Mouse (Mus musculus): ENCODE results near the gene Catspere2.
"Not testable (repeated sequence)": the region's sequence is repeated elsewhere in the genome, so short reads cannot be mapped to it uniquely, and the experiment has no call there.

GRCm38 (mm10) chr1:178207856-178208255, 224.6 kb downstream of the Catspere2 start:
- not testable (repeated sequence) for TF ChIP-seq CTCF (IDR thresholded peaks at IDR 0.05; ENCODE audit: control insufficient read depth, insufficient read depth, insufficient replicate concordance, low read depth, low read length); POLR2A (IDR thresholded peaks at IDR 0.05; ENCODE audit: control insufficient read depth, low read depth, low read length)

Data from testis, adult 2 months (tissue).